Mouse (Mus musculus) CH12.LX (cell line): ENCODE measurements around the gene Cilp. TPM values are rescaled to one million over a fixed set of nuclear protein-coding genes. Genes with fewer than 3 reads are reported as not detected.

Experiments used
- DNase-seq: peaks from one replicate; pipeline ENCODE4 v3.0.0-alpha.2; 2013; ENCODE audit errors: extremely low read depth
- H3K27ac ChIP-seq: 2 replicates; pipeline ENCODE4 v1.5.1; 2012; ENCODE audit warnings: low read depth, mild to moderate bottlenecking, control low read depth, moderate library complexity; ENCODE audit not compliant: insufficient read depth
- H3K27me3 ChIP-seq: replicated peaks from 2 replicates; pipeline ENCODE3; 2012; ENCODE audit warnings: inconsistent platforms
- H3K36me3 ChIP-seq, 2 experiments: replicated peaks in 1 of 2; 2 replicates each; pipeline versions ENCODE3 to v1.6.1; 2012; ENCODE audit warnings: inconsistent platforms in 1 of 2, low read length in 1 of 2, mild to moderate bottlenecking in 1 of 2, mixed read lengths in 1 of 2, moderate library complexity in 1 of 2; ENCODE audit not compliant: control insufficient read depth in 1 of 2, insufficient read depth in 1 of 2
- H3K4me1 ChIP-seq, 2 experiments: 2 replicates each; pipeline ENCODE4 v1.6.1; 2012; ENCODE audit warnings: inconsistent platforms in 1 of 2, moderate library complexity in 1 of 2; ENCODE audit not compliant: insufficient read depth in 2 of 2, control insufficient read depth in 1 of 2
- H3K4me2 ChIP-seq: 2 replicates; pipeline ENCODE4 v1.6.1; 2012; ENCODE audit warnings: low read depth, mild to moderate bottlenecking, control low read depth; ENCODE audit not compliant: poor library complexity, insufficient read depth, severe bottlenecking
- H3K4me3 ChIP-seq, 3 experiments: fragments of 150-350 bp in 1 of 3; sonication (generic) in 1 of 3; replicated peaks in 1 of 3; 2 replicates each; pipeline versions ENCODE3 to v1.5.1; 2011 to 2012; ENCODE audit warnings: low read depth in 2 of 3, low read length in 2 of 3, mild to moderate bottlenecking in 2 of 3, moderate library complexity in 2 of 3, control low read depth in 1 of 3, improper control_type of control experiment in 1 of 3, inconsistent platforms in 1 of 3, mixed read lengths in 1 of 3; ENCODE audit not compliant: poor library complexity in 1 of 3
- H3K79me2 ChIP-seq: replicated peaks from 2 replicates; pipeline ENCODE4 v1.6.1; 2012; ENCODE audit warnings: mild to moderate bottlenecking, moderate library complexity; ENCODE audit not compliant: control insufficient read depth, poor library complexity, insufficient read depth, severe bottlenecking; ENCODE audit errors: extremely low read depth
- H3K9ac ChIP-seq: 2 replicates; pipeline ENCODE4 v1.6.1; 2012; ENCODE audit warnings: low read depth, mild to moderate bottlenecking, control low read depth, moderate library complexity; ENCODE audit not compliant: insufficient read depth
- H3K9me3 ChIP-seq: replicated peaks from 2 replicates; pipeline ENCODE3; 2012; ENCODE audit warnings: low read length, inconsistent platforms, mixed read lengths
- CHD1 ChIP-seq: IDR thresholded peaks from 2 replicates; pipeline ENCODE4 v1.6.1; 2012; ENCODE audit warnings: low read depth, low read length, improper control_type of control experiment, inconsistent platforms
- CHD2 ChIP-seq: IDR thresholded peaks from 2 replicates; pipeline ENCODE4 v1.6.1; 2011; ENCODE audit warnings: low read length, improper control_type of control experiment
- ELF1 ChIP-seq: IDR thresholded peaks from 2 replicates; pipeline ENCODE4 v1.6.1; 2014; ENCODE audit warnings: low read depth, mild to moderate bottlenecking, inconsistent platforms, low read length, improper control_type of control experiment
- GABPA ChIP-seq: IDR thresholded peaks from 2 replicates; pipeline ENCODE4 v1.6.1; 2012; ENCODE audit warnings: low read depth, low read length, improper control_type of control experiment, inconsistent platforms; ENCODE audit not compliant: insufficient replicate concordance
- IRF4 ChIP-seq: IDR thresholded peaks from 2 replicates; pipeline ENCODE4 v1.6.1; 2014; ENCODE audit warnings: low read depth, mild to moderate bottlenecking, inconsistent platforms, low read length, improper control_type of control experiment
- JUND ChIP-seq: conservative IDR thresholded peaks from 2 replicates; pipeline ENCODE4 v1.6.1; 2011; ENCODE audit warnings: low read depth, low read length, improper control_type of control experiment
- KAT2A ChIP-seq: IDR thresholded peaks from 2 replicates; pipeline ENCODE4 v1.6.1; 2012; ENCODE audit warnings: low read length, improper control_type of control experiment, inconsistent platforms; ENCODE audit not compliant: insufficient replicate concordance
- MAFK ChIP-seq: IDR thresholded peaks from 2 replicates; pipeline ENCODE4 v1.6.1; 2011; ENCODE audit warnings: low read length, improper control_type of control experiment; ENCODE audit not compliant: insufficient replicate concordance
- MAX ChIP-seq: IDR thresholded peaks from 2 replicates; pipeline ENCODE4 v1.6.1; 2011; ENCODE audit warnings: low read length, improper control_type of control experiment
- MEF2A ChIP-seq: IDR thresholded peaks from 2 replicates; pipeline ENCODE4 v1.6.1; 2014; ENCODE audit warnings: low read depth, mild to moderate bottlenecking, inconsistent platforms, low read length, improper control_type of control experiment, borderline replicate concordance
- MYC ChIP-seq: IDR thresholded peaks from 2 replicates; pipeline ENCODE4 v1.6.1; 2011; ENCODE audit warnings: low read depth, mild to moderate bottlenecking, improper control_type of control experiment, low read length
- NELFE ChIP-seq: IDR thresholded peaks from 2 replicates; pipeline ENCODE4 v1.6.1; 2011; ENCODE audit warnings: low read depth, low read length, improper control_type of control experiment
- NRF1 ChIP-seq: IDR thresholded peaks from 2 replicates; pipeline ENCODE4 v1.6.1; 2014; ENCODE audit warnings: low read depth, mild to moderate bottlenecking, inconsistent platforms, low read length, improper control_type of control experiment, moderate library complexity
- PAX5 ChIP-seq: IDR thresholded peaks from 2 replicates; pipeline ENCODE4 v1.6.1; 2012; ENCODE audit warnings: low read length, inconsistent platforms, mixed read lengths
- RCOR1 ChIP-seq: conservative IDR thresholded peaks from 2 replicates; pipeline ENCODE4 v1.6.1; 2012; ENCODE audit warnings: low read depth, mild to moderate bottlenecking, inconsistent platforms, low read length, improper control_type of control experiment
- TBP ChIP-seq: conservative IDR thresholded peaks from 2 replicates; pipeline ENCODE4 v1.6.1; 2011; ENCODE audit warnings: low read depth, low read length, improper control_type of control experiment
- TCF12 ChIP-seq: IDR thresholded peaks from 2 replicates; pipeline ENCODE4 v1.6.1; 2014; ENCODE audit warnings: low read depth, mild to moderate bottlenecking, inconsistent platforms, low read length, improper control_type of control experiment
- USF1 ChIP-seq: IDR thresholded peaks from 2 replicates; pipeline ENCODE4 v1.6.1; 2014; ENCODE audit warnings: low read depth, mild to moderate bottlenecking, inconsistent platforms, low read length, improper control_type of control experiment
- USF2 ChIP-seq: conservative IDR thresholded peaks from 2 replicates; pipeline ENCODE4 v1.6.1; 2011; ENCODE audit warnings: low read depth, low read length, improper control_type of control experiment
- ZMIZ1 ChIP-seq: IDR thresholded peaks from 2 replicates; pipeline ENCODE4 v1.6.1; 2012; ENCODE audit warnings: low read depth, mild to moderate bottlenecking, inconsistent platforms, low read length, improper control_type of control experiment
- ZNF384 ChIP-seq: IDR thresholded peaks from 2 replicates; pipeline ENCODE4 v1.6.1; 2012; ENCODE audit warnings: low read depth, low read length, improper control_type of control experiment, inconsistent platforms
- dilution Hi-C: fragments of 300-500 bp; cut with MboI; formaldehyde crosslinking; loops from 2 replicates; pipeline ENCODE4 v1.14.3; 2020; ENCODE audit warnings: low sequenced_read_pairs; ENCODE audit not compliant: extremely low pct_unique_long_range_greater_than_20kb, extremely low pct_ligation_motif_present
- in situ Hi-C: fragments of 300-500 bp; cut with MboI; formaldehyde crosslinking; loops from 3 replicates; pipeline ENCODE4 v1.14.3; 2019; ENCODE audit warnings: low sequenced_read_pairs, low pct_ligation_motif_present, low pct_unique_long_range_greater_than_20kb, mixed read lengths
- polyA plus RNA-seq: library from polyadenylated mRNA; unstranded; fragments of >175 nt; gene quantifications from 2 replicates; pipeline ENCODE4 v1.2.1, GENCODE M21; 2012; ENCODE audit warnings: low read depth; ENCODE audit not compliant: insufficient read length
- total RNA-seq, 2 experiments: library from RNA; depleted of rRNA; stranded (reverse); fragments of 300-350 nt in 1 of 2; fragments of >200 nt in 1 of 2; gene quantifications; 2 replicates each; pipeline ENCODE4 v1.2.3; 2012 to 2014

Cilp gene
- total and polyA plus RNA-seq, 3 experiments: not detected

DNA sequence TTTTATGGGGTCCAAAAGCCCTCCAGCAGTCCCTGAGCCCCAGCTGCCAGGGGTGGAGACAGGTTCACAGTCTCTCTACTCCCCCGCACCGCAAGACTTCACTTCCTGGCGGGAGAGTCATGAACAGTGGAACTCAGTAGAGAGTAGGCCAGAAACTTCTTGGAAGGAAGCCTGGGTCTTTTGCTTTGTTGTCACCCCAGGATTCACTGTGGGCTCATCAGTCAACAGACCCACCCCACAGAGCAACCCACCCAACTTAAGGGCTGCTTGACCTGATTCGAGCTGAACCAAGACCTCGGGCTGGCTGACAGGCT, 16.6 kb upstream of the Cilp start:
- Histone ChIP-seq H3K27ac (no peak overlapping the region), H3K4me1 (peaks cover 0 to 5% of the 10 kb centered on the region in 2 experiments; a peak in 2 of 4 replicates), H3K27me3 (peaks cover 4% of the 10 kb centered on the region), H3K79me2 (no peaks in the 10 kb centered on the region), H3K4me3 (no peak overlapping the region), H3K36me3 (no peaks in the 10 kb centered on the region), H3K9me3 (no peaks in the 10 kb centered on the region), H3K4me2 (no peak overlapping the region), H3K9ac (no peak overlapping the region)
- in situ Hi-C loops (no loop called here), dilution Hi-C loops (no loop called here)
- DNase-seq: no peak
- TF ChIP-seq NELFE (no peak), MYC (no peak), ZNF384 (no peak), ELF1 (no peak)

- dilution Hi-C loops (no loop called here), in situ Hi-C loops (no loop called here)
- H3K27me3 ChIP-seq: no peaks in the 10 kb centered on the region
- no peak for DNase-seq
- H3K9me3 ChIP-seq: no peaks in the 10 kb centered on the region
- H3K4me1 ChIP-seq: 0 out of 4 replicates have a peak, but pooled peaks cover 0 to 1% of the 10 kb centered on the region in 2 experiments
- H3K4me2 ChIP-seq: no peak overlapping the region
- H3K36me3 ChIP-seq: no peaks in the 10 kb centered on the region
- H3K79me2 ChIP-seq: no peaks in the 10 kb centered on the region
- TF ChIP-seq TCF12 (no peak), MYC (no peak), PAX5 (no peak), CHD1 (no peak), MAFK (no peak), RCOR1 (no peak), MAX (no peak), TBP (no peak), USF2 (no peak), ELF1 (no peak), NRF1 (no peak), MEF2A (no peak), CHD2 (no peak), ZMIZ1 (no peak), JUND (no peak), IRF4 (no peak), USF1 (no peak), KAT2A (no peak), GABPA (no peak), NELFE (no peak)
- no peak overlapping the region for H3K4me3 ChIP-seq
- H3K27ac ChIP-seq: no peak overlapping the region
- no peak overlapping the region for H3K9ac ChIP-seq
These were observed 13.0 kb upstream of the Cilp start for GRCm38 (mm10) chr9:65252026-65252425.
